ENCODE assay signal across 18 mouse cellular contexts in the genomic region with DNA sequence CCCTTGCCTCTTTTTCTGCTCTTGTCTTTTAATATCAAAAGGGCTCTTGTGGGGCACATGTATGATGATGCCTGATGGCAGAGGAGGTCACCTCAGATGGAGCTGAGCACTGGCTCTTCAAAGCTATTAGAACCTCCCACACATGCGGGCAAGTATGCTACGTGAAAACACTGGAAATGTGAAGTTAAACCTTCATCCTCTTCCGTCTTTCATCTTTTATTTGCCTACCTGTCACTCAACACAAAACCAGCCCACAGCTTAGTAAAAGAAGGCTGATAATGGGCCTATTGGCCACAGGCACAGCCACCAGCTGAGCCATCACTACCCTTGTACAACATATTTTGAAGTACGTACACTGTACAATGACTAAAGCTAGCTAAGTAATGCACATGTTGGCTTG.
"Had no signal": no experiment of that assay in that cellular context is flagged by ENCODE, and none has a peak within 500 bp of the region (broad histone marks: within the 10 kb centered on the region; RNA-seq: fewer than 3 reads in every experiment).

No protein-coding gene starts in this region.

- H3K27ac ChIP-seq: kidney, postnatal 0 days; limb, embryonic 15.5 days; macrophage; midbrain, embryonic 15.5 days; neural tube, embryonic 15.5 days had no signal

- H3K4me2 ChIP-seq: limb, embryonic 15.5 days; lung, embryonic 14.5 days; midbrain, embryonic 11.5 days; midbrain, embryonic 15.5 days; neural tube, embryonic 15.5 days had no signal

- DNase-seq: kidney, adult 11 months; kidney, adult 9 months; kidney, postnatal 36 days; layer of hippocampus, adult 9-11 months; layer of hippocampus, postnatal 36 days; lung, embryonic 14.5 days; lung, postnatal 10 days; right cerebral cortex, adult 18-20 months; right cerebral cortex, postnatal 25 days; thymus, adult 18-20 months; thymus, postnatal 25 days had no signal

- H3K36me3 ChIP-seq: limb, embryonic 15.5 days; midbrain, embryonic 15.5 days; neural tube, embryonic 15.5 days had no signal

- H3K4me1 ChIP-seq: limb, embryonic 15.5 days; midbrain, embryonic 15.5 days had no signal

- H3K9me3 ChIP-seq: limb, embryonic 15.5 days; megakaryocyte, embryonic 14.5 days; midbrain, embryonic 15.5 days; neural tube, embryonic 15.5 days had no signal

- H3K27me3 ChIP-seq: limb, embryonic 15.5 days; megakaryocyte, embryonic 14.5 days; midbrain, embryonic 15.5 days; neural tube, embryonic 15.5 days had no signal

- H3K4me3 ChIP-seq: limb, embryonic 15.5 days; megakaryocyte, embryonic 14.5 days; midbrain, embryonic 15.5 days; neural tube, embryonic 15.5 days had no signal

- ATAC-seq: midbrain, embryonic 15.5 days had no signal

- H3K9ac ChIP-seq: limb, embryonic 15.5 days; lung, embryonic 14.5 days; midbrain, embryonic 15.5 days; neural tube, embryonic 15.5 days had no signal
